Mouse (Mus musculus): Measurements from ENCODE around the gene Usp28.
"Not testable (repeated sequence)": the region's sequence is repeated elsewhere in the genome, so short reads cannot be mapped to it uniquely, and the experiment has no call there.

Usp28 gene

GRCm38 (mm10) chr9:48984845-48985707 lies at the start of gene Usp28:
Gene Usp28, plus strand, starts transcription at chr9:48985375.
- peak; percentile 100 for DNase-seq

GRCm38 (mm10) chr9:48942349-48942748 lies 42.8 kb upstream of the Usp28 start:
- peak; percentile 10 to 19 for DNase-seq

DNA sequence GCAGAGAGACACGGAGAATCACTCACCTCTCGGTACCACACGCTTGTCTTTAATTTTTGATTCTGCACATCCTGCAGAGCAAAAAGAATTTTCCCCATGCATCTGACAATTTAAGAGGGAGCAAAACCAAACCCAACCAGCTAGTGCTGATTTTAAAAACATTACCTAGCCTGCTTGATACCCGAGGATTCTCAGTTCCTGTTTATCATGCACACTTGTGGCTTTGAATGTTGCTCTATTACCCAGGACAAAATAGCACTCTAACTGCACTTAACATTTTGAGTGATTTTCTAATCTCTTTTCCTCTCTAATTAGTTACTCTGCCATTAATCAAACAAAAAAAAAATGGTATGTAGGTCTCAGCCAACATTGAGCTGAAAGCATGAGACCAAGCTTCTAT lies 37.6 kb upstream of the Usp28 start:
- no peak for DNase-seq

DNA sequence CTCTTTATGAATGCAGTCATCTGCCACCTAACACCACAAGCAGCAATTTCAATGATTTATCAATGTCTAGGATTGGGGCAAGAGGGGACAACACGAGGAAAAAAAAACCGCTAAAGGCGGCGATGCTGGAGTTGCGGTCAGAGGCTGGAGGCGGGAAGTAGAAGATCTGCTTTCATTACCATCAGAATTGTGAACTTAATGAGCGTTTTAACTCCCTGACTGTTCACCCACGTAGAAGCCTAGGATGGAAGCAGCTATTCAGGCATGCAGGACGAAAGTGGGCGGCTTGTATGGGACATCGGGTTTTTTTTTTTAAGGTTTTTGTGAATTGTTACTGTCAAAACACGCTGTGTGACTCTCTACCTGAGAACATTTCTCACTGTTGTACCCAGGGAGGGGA lies 23.9 kb upstream of the Usp28 start:
- no peak for DNase-seq

DNA sequence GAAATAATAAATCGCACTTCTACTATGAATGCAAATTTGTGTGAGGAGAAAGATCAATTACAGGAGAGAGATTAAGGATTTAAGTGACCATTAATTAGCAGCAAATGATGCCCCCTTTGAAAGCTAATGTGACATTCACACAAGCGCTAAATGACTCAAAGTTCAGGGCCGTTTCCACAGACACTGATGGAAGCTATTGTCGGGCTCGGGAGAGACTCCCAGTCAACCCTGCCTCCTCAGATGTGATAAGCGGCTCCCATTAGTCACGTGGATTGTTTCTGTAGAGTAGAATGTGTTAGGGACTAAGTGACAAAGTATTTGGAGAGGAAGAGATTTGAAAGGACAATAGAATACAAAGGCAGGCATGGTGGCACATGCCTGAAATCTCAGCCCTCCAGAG lies 23.0 kb upstream of the Usp28 start:
- DNase-seq: no peak

- DNase-seq: no peak
Observed at GRCm38 (mm10) chr9:48964587-48965040, 20.6 kb upstream of the Usp28 start, which contains the start of gene Htr3b. Gene Htr3b, minus strand, starts transcription at chr9:48964990.

DNA sequence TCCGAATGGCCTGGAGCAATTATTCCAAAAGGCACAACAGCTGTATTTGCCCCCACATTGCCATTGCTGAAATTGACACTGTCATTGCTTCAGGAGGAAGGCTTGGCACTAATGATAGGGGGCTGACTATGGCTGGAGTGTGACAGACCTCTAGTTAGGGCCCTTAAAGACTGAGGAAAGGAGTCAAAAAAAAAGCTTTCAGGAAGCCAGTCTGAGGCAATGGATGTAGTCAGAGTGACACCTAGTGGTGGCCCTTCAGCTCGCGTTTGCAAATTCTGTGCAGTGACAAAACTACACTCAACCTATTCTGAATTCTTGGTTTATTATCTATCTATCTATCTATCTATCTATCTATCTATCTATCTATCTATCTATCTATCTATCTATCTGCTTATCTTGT lies 12.7 kb upstream of the Usp28 start:
- peak; percentile 76 to 82 for DNase-seq

GRCm38 (mm10) chr9:48976661-48977355 lies 8.4 kb upstream of the Usp28 start:
- no peak for DNase-seq

- DNase-seq: no peak
Observed at GRCm38 (mm10) chr9:48980371-48980770, 4.8 kb upstream of the Usp28 start.

DNA sequence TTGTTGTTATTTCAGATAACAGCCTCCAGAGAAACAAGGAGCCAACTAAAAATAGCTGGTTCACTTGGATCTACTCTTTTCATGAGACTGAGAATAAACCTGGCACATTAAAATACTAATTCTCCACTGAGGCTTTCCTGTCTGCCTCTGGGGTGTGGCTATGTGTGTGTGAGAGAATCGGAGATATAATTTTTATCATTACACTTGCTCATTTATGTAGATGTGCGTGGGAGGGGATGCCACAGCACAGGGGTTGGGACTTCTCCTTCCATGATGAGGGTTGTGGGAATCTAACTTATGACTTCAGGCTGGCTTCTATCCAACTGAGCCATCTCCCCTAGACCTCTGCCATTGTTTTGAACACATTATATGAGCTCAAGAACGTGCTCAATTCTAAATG lies 4.4 kb upstream of the Usp28 start:
- no peak for DNase-seq

GRCm38 (mm10) chr9:48981827-48982226 lies 3.3 kb upstream of the Usp28 start:
- DNase-seq: no peak

DNA sequence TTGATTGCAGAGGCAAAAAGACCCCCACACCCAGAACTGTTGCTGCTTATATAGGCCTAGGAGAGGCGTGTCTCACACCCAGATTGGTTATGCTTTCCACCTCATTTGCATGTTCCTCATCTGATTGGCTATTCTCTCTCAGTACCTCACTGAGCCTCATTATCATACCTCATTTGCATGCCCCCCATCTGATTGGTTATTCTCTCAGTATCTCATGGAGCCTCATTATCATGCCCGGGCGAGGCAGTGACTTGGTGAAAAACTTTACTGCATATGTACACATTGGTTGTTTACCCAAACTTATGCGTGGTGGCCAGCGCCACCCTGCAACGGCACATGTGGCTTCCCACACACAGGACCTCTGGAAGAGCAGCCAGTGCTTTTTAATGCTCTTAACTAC lies 1.4 kb upstream of the Usp28 start:
- DNase-seq: not testable (repeated sequence)

DNA sequence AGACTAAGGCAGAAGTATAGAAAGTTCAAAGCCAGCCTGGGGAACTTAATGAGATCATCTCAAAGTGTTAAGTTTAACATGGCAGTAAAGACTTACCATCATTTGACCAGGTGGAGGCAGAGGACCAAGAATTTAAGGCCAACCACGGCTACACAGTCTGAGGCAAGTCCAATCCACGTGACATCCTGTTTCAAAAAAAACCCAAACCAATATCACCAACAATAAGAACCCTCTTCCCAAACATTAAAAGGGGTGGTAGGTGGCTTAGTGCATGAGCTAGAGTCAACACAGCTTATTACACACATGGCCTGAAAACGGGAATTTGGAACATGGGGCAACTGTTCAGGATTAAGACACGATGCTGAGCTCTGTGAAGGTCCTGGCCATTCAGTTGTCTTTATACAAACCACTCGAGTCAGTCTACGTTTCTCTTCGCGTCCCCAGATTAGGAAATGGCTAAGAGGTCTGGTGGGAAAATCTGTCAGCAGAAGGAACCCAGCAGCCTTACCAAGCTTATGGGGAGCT lies 793 bp upstream of the Usp28 start:
- no peak for DNase-seq

DNA sequence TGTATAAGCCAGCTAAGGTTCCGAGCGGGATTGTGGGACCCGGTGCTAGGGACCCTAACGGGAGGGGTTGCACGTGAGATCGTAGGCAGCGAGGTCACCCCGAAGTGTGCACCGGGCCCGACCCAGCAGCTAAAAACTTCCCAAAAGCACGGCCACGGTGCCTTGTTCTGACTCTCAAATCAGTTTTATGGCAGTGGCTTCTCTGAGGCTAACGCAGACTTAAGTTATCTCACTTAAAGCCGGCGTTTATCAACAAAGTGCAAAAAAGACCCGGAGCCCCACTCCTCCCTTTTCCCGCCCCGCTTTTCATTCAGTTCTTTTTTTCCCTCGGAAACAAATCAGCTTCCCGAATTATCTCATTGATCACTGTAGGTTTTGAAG lies 523 bp downstream of the Usp28 start:
- DNase-seq: no peak

- peak; percentile 55 to 68 for DNase-seq
Observed at GRCm38 (mm10) chr9:48986616-48987141, 1.5 kb downstream of the Usp28 start.

GRCm38 (mm10) chr9:48987201-48988101 lies 2.3 kb downstream of the Usp28 start:
- DNase-seq: peak; percentile 34 to 45

DNA sequence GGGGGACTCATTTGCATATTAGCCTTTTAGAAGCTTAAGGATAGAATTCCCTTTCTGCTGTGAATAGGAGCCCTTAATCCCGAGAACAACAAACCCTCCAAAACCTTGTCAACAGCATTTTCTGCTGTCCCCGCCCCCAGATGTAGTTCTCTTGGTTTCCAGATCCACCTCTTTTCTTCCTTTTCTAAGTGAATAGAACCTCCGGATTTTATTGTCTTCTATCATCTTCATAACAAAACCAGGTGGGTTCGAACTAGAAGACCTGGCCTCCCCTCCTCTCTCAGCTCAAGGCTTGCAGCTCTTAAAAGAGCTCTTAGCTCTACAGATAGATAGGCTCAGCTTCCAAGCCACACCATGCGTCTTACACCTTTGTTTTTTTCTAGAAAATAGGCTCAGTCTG lies 6.5 kb downstream of the Usp28 start:
- no peak for DNase-seq

GRCm38 (mm10) chr9:48994779-48995178 lies 9.6 kb downstream of the Usp28 start:
- no peak for DNase-seq

GRCm38 (mm10) chr9:48995735-48996134 lies 10.6 kb downstream of the Usp28 start:
- no peak for DNase-seq

DNA sequence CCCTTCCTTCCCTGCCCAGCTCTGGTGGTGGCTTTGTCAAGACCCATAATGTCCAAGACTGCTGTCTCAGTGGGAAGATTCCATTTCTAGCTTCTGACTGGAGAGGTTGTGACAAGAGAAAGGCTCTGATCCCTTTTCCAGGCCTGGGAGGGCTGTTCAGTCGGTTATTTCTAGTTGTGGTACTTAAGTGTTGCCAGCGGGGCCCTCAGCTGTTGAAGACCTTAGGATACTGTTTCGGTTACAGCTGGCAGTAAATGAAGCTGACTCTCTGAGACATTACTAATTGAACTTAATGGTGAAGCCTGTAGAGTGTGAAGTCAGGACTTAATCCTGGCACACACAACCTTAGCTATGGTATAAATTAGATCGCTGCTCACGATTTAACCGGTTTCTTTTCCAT lies 14.1 kb downstream of the Usp28 start:
- DNase-seq: no peak

DNA sequence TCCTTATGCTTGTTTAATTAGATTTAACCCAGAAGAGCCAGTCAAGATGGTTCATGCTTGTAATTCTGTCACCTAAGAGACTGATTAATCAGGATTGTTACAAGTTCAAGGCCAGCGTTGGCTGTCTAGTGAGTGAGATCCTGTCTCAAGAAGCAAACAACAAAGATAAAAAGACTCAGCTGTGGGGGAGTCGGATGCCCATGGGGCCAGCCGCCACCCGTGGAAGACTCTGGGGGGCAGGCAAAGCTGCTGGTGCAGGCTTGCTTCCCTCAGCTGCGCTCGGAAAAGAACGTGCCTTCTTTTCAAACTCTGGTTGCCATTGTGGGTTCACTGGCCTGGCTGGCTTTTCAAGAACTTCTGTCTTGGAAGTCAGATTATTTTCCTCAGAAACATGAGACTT lies 30.6 kb downstream of the Usp28 start:
- no peak for DNase-seq

DNA sequence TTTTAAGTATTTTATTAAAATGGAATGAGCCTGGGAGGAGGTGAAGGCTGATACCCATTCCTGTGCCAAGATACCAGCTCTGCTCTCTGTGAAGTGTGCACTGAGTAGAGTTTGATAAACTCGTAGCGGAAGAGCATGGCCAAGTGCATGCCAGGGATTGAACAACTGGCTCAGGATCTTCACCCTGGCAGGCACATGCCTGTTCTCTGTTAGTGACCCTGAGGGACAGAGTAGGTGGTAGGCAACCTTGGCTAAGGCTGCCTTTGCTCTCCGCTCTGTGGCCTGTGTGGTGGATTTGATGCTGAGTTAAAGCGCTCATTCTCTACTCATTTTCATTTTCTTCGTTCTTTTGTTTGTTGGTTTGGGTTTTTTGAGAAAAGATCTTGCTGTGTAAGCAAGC lies 36.1 kb downstream of the Usp28 start:
- no peak for DNase-seq

DNA sequence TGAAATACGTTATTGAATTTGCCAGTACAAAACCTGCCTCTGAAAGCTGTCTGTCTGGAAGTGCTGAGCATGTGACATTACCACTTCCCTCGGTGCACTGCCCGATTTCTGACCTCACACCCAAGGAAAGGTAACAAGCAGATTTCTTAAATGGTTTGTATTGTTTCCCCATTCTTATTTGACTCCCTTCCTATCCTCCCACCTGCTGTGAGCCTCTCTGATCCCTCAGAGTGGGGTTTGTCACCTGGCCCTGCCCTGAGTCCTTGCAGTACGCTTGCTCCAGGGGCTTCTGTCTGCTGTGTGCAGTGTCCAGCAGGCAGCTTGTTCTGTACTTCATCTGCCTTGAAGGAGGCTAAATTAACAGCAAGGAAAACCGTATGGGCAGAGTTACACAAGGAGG lies 38.8 kb downstream of the Usp28 start:
- no peak for DNase-seq
